In genomic region chr11:6474874-6475731, GRCm38 (mm10) we compare ENCODE assay signal across 8 mouse cellular contexts. TPM values are rescaled to one million over a fixed set of nuclear protein-coding genes. Genes with fewer than 3 reads are reported as not detected.
DNase-seq lines count a peak whose midpoint lies in the region; ATAC-seq and TF ChIP-seq lines count a peak whose summit lies in the region.

No protein-coding gene starts in this region.

- peak overlapping the region; percentile 96 for H3K9ac ChIP-seq in liver, embryonic 11.5 days (ENCODE audit: low read depth, low read length)

- under 1% methylated on average over 106 of the region's 109 CpGs for WGBS in liver, embryonic 11.5 days

- 0 out of 2 replicates have a peak, but pooled peaks have one; percentile 14 for TF ChIP-seq POLR2A in embryonic fibroblast, embryonic 13.5 days (IDR thresholded peaks at IDR 0.05; ENCODE audit: low read depth, low read length)

- peak; percentile 77 for DNase-seq in A20 (ENCODE audit: low read depth, low spot score)
- peak; percentile 64 for DNase-seq in adrenal gland, postnatal 25 days
- DNase-seq in heart, adult 9 months (ENCODE audit: low spot score in 2 of 2): peak; percentile 42 to 44
- DNase-seq in kidney, adult 8-10 months: peak; percentile 32 to 42
- peak; percentile 68 for DNase-seq in liver, embryonic 11.5 days (ENCODE audit: low spot score)
- peak; percentile 49 to 55 for DNase-seq in spleen, postnatal 36 days (ENCODE audit: low spot score in 2 of 2)

- no peaks in the 10 kb centered on the region for H3K27me3 ChIP-seq in liver, embryonic 11.5 days (replicated peaks; ENCODE audit: control insufficient read depth, insufficient read depth, low read length)

- TF ChIP-seq CTCF in embryonic fibroblast, embryonic 13.5 days (IDR thresholded peaks at IDR 0.05; ENCODE audit: borderline replicate concordance, insufficient read depth, low read length): no peak

- H3K4me1 ChIP-seq in embryonic fibroblast, embryonic 13.5 days (ENCODE audit: control insufficient read depth, insufficient read depth, low read length): peaks cover 8% of the 10 kb centered on the region; the same call in 1 of the 2 replicates
- peaks cover 27% of the 10 kb centered on the region for H3K4me1 ChIP-seq in liver, embryonic 11.5 days (replicated peaks; ENCODE audit: control insufficient read depth, insufficient read depth, low read length)

- H3K4me3 ChIP-seq in embryonic fibroblast, embryonic 13.5 days (ENCODE audit: insufficient read depth, low read length): peak overlapping the region; percentile 93
- H3K4me3 ChIP-seq in liver, embryonic 11.5 days (ENCODE audit: low read depth, low read length): peak overlapping the region; percentile 96

- peak overlapping the region; percentile 86 for H3K4me2 ChIP-seq in liver, embryonic 11.5 days

- no peaks in the 10 kb centered on the region for H3K9me3 ChIP-seq in liver, embryonic 11.5 days (ENCODE audit: control insufficient read depth, low read length)

- ATAC-seq in liver, embryonic 11.5 days (replicated peaks; ENCODE audit: low FRiP score): peak; percentile 38
- peak; percentile 45 for ATAC-seq in monocyte, adult 5-6 weeks (replicated peaks; ENCODE audit: insufficient number of reproducible peaks, low FRiP score, low TSS enrichment, poor library complexity, severe bottlenecking)

- H3K36me3 ChIP-seq in liver, embryonic 11.5 days (ENCODE audit: control insufficient read depth, insufficient read depth, low read length): 0 out of 2 replicates have a peak, but pooled peaks cover 6% of the 10 kb centered on the region

- H3K27ac ChIP-seq in embryonic fibroblast, embryonic 13.5 days (ENCODE audit: insufficient read depth, low read length): peak overlapping the region; percentile 90
- peak overlapping the region; percentile 97 for H3K27ac ChIP-seq in liver, embryonic 11.5 days (ENCODE audit: low read depth, low read length)

RNA-seq across cellular contexts. Expression of gene Purb, which starts 0.6 kb away (rescaled TPM):
- 72.5 and 73.5 TPM in 2 replicates for total RNA-seq in adrenal gland, postnatal 25 days (2021)
- 38.7 and 43.2 TPM in 2 replicates for polyA plus RNA-seq in embryonic fibroblast, embryonic 13.5 days (2011; ENCODE audit: insufficient read length, low read depth, missing spikeins)
- 13.2 and 13.7 TPM in 2 replicates for polyA plus RNA-seq in liver, embryonic 11.5 days (2014; fragmentation: Nextera tagmentation; extraction: Ambion mirVana)
- 67.4 to 82.3 TPM (median 75.6 TPM) in 3 replicates for total RNA-seq in monocyte, adult 5-6 weeks (2017)

RNA-seq across cellular contexts. Expression of gene H2afv, which starts 30.9 kb away (rescaled TPM):
- 75.0 and 84.5 TPM in 2 replicates for total RNA-seq in adrenal gland, postnatal 25 days (2021)
- 55.9 and 74.5 TPM in 2 replicates for polyA plus RNA-seq in embryonic fibroblast, embryonic 13.5 days (2011; ENCODE audit: insufficient read length, low read depth, missing spikeins)
- polyA plus RNA-seq in liver, embryonic 11.5 days (2014; fragmentation: Nextera tagmentation; extraction: Ambion mirVana): 242 and 254 TPM in 2 replicates
- 31.2 to 51.6 TPM (median 37.9 TPM) in 3 replicates for total RNA-seq in monocyte, adult 5-6 weeks (2017)

RNA-seq across cellular contexts. Expression of gene Myo1g, which starts 45.7 kb away (rescaled TPM):
- total RNA-seq in adrenal gland, postnatal 25 days (2021): 0.48 and 1.3 TPM in 2 replicates
- 0.11 TPM in 1 of 2 replicates, not detected in the other for polyA plus RNA-seq in embryonic fibroblast, embryonic 13.5 days (2011; ENCODE audit: insufficient read length, low read depth, missing spikeins)
- polyA plus RNA-seq in liver, embryonic 11.5 days (2014; fragmentation: Nextera tagmentation; extraction: Ambion mirVana): 5.6 and 6.0 TPM in 2 replicates
- 572 to 636 TPM (median 611 TPM) in 3 replicates for total RNA-seq in monocyte, adult 5-6 weeks (2017)

RNA-seq across cellular contexts. Expression of gene Ppia, which starts 59.9 kb away (rescaled TPM):
- 1,910 and 1,993 TPM in 2 replicates for total RNA-seq in adrenal gland, postnatal 25 days (2021)
- 2,412 and 2,425 TPM in 2 replicates for polyA plus RNA-seq in embryonic fibroblast, embryonic 13.5 days (2011; ENCODE audit: insufficient read length, low read depth, missing spikeins)
- 5,363 and 5,401 TPM in 2 replicates for polyA plus RNA-seq in liver, embryonic 11.5 days (2014; fragmentation: Nextera tagmentation; extraction: Ambion mirVana)
- 917 to 1,280 TPM (median 1,115 TPM) in 3 replicates for total RNA-seq in monocyte, adult 5-6 weeks (2017)

Comparison
In these comparisons a context has a peak if more than half of its experiments do, and no peak if none do; other contexts are left out.
1. Peak in every context shown above with its lines: DNase-seq, ATAC-seq, H3K4me3 ChIP-seq and H3K27ac ChIP-seq.
2. RNA of gene Myo1g, which starts 45.7 kb away (total RNA-seq): 572 to 636 TPM in monocyte, adult 5-6 weeks; 0.48 to 1.3 TPM in adrenal gland, postnatal 25 days; every median in the first group is over 100 times any median in the second.